Mouse (Mus musculus) cerebellum, adult 2 months (tissue): ENCODE measurements at regions not wholly inside any gene's neighbourhood (a gene's known extent, or its start where the extent isn't known, plus 50 kb on each side); places are given as distances from the start of the nearest gene placed in this dataset.

Source experiments
- CTCF ChIP-seq: fragments of 200-500 bp; IDR thresholded peaks from 2 replicates; pipeline ENCODE4 v1.5.1; 2011; ENCODE audit warnings: low read depth, mild to moderate bottlenecking, control low read depth, low read length, moderate library complexity, borderline replicate concordance; ENCODE audit not compliant: insufficient read depth
- POLR2A ChIP-seq: fragments of 200-500 bp; IDR thresholded peaks from 2 replicates; pipeline ENCODE4 v1.6.1; 2011; ENCODE audit warnings: low read length, control low read depth, borderline replicate concordance; ENCODE audit not compliant: insufficient read depth

GRCm38 (mm10) chr16:5431689-5432088 is 175.9 kb upstream of the Eef2kmt start:
- TF ChIP-seq POLR2A: no peak
- TF ChIP-seq CTCF: no peak
